Mouse (Mus musculus) adrenal gland (tissue): ENCODE measurements around the gene Jdp2.

Experiments
- intact Hi-C: fragments of 180-260 bp; cut with DNase I; formaldehyde crosslinking; loops from one replicate; pipeline ENCODE4 v1.15.1; 2025

The Jdp2 gene

DNA sequence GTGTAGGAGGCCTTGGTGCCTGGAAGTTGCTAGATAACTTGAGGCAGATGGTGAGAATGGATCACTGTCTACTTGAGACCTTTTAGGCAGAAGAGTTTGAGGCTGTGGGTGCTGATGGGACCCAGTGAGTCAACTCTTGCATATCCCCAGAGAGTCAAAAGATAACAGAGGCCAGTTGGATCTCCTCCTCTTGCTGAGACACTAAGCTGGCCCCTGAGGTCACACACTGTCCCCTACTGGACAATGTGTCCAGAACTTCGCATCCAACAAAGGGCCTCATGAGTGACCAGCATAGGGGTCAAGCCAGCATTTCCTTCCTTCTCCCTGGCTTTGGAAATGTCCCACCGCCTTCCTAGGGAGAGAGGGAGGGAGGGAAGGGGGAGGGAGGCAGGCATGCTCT, 81.0 kb downstream of the Jdp2 start:
- intact Hi-C loops: no loop called here

DNA sequence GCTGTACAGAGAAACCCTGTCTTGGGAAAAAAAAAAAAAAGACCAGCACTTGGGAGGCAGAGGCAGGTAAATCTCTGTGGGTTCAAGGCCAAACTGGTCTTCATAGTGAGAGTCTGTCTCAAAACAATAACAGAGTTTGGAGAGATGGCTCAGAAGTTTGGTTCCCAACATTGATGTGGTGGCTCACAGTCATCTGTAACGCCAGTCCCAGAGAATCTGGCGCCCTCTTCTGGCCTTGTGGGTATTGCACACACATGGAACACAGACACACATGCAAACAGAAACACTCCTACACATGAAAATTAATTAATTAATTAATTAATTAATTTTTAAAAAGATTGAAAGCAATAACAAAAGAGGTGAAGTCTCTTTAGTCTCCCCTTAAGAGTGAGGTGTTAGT, 83.5 kb downstream of the Jdp2 start:
- intact Hi-C loops: no loop called here

DNA sequence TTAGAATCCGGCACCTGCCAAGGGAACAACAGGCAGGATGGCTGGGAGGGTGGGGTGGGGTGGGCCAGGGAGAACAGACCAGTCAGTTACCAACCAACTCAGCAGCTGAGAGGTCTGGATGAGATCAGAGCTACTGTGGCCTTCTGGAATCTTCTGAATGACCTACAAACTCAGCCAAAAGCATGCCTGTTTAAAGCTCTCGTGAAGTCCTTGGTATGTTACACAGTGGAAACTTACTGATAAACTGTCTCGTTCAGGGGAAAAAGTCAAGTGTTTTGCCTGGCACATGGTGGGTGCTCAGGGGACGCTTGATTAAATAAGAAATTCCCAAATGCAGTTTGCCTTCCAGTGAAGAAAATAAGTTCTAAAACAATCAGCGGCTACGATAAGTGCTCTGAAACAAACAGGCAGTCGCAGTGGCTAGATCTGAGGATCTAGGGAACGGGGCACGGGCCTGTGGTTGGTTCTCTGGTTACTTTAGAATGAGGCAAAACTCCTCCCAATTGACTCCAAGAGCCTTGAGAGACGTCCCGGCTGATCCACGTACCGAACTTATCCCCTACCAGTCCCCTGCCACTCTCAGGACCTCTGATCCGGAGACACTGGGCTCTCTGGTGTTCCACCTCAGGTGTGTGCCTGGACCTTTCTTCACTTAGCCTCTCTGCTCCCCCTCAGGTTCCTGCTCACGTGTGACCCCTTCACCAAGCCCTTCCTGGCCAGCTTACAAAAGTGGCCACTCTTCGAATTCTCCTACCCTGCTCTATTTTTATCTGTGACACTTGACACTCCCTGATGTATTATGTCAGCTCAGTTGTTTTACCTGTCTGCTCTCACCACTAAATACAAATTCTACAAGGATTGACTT, 85.8 kb downstream of the Jdp2 start:
- intact Hi-C loops: no loop called here

DNA sequence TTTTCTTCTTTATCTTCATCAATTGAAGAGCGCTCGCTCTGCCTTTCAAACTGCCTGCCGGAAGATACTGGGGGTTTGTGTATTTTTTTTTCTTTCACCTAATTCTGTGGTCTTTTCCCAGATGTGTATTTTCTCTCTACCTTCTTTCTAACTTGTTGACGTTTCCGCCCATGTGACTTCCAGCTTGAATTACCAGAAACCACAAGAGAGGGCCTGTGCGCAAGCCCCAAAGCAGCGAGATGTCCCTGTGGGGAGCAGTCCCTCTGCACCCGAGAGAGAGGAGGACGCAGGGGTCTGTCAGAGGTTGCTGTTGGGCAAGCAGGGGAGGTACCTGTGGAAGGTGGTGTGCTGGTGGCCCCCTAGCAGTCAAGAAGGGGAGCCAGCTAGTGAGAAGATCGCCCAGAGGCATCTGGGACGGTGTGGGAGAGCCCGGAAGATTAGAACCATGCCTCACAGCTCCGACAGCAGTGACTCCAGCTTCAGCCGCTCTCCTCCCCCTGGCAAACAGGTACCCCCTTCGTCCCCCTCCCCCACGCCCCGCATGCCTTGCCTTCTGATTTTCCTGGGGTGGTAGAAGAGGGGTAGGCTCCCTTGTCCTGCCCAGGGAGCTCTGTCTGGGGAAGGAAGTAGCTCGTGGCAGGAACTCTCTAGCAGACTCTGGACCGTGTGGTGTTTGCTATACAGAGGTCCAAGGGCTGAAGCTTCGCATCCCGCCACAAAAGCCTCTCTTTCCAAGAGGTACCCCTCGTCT, 87.8 kb downstream of the Jdp2 start, which contains the start of gene Batf:
TSS of gene Batf (plus strand) at position 204 of the 751 bp plus-strand sequence.
- intact Hi-C loops: no loop called here

DNA sequence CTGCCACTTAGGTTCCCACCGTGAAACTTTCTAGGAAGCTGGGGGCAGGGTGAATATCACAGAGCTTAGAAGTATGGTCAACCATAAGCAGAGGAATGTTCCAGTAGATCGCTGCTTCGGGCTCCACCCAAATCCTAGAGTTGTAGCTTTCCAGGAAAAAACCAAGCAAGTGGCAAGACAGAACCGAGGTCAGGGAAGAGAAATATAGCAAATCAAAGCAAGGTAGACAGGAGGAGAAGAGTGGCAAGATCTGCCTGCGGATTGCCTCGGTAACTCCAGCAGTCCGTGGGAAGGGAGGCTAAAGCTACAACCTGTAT, 88.3 kb downstream of the Jdp2 start:
- intact Hi-C loops: no loop called here

DNA sequence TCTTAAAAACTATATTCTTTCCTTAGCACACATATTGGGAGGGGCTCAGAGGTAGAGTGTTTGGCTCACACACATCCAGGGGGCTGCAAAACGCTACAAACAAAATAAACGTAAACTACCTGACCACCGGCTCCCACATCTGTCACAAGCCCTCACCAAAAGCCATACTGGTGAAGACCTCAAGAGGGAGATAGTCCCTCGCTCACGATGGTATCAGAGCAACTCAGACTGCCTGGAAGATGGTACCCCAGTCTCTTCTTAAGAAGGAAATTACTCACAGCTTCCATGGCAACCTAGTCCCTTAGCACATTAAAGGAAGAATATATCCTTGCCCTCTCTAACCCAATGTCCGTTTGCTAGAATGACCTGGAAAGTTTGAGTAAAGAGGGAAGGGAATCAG, 89.0 kb downstream of the Jdp2 start:
- intact Hi-C loops: no loop called here
